Mouse (Mus musculus): ENCODE data around the gene Myh7.
"Not testable (repeated sequence)": the region's sequence is repeated elsewhere in the genome, so short reads cannot be mapped to it uniquely, and the experiment has no call there.

The Myh7 gene

DNA sequence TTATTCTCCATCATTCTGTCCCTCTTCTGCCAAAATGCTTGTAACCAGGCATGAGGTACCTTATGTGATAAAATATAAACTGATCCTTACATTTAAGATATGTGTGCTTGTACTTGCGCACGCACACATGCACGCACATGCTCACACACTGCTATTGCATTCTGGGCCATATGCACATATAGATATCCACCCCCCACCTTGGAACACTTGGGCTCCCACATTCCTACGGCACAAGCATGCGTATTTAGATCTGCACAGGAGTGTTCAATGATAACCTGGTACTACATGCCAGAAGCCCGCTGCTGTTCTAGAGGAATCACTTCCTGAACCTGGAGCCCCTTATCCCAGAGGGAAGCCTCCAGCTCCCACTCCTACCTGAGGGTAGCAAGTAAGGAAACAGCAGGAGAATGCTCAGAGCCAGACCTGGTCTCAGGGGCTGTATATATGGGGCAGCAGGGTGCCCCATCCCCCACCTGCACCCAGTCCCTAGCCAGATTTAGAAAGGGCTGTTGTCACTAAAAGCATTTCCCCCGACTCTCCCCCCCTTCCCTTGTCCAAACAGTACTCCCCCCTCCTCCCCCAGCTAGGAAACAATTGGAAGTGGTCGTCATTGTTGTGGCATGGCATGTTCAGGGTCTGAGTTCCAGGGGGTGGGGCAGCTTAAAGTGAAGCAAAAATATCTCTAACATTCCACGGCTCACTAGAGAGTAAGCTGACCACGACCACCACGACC lies at the start of gene Myh7:
Gene Myh7, minus strand, starts transcription at position 491 of the 733 bp plus-strand sequence.
- no peak for DNase-seq (ENCODE audit: low read depth)

DNA sequence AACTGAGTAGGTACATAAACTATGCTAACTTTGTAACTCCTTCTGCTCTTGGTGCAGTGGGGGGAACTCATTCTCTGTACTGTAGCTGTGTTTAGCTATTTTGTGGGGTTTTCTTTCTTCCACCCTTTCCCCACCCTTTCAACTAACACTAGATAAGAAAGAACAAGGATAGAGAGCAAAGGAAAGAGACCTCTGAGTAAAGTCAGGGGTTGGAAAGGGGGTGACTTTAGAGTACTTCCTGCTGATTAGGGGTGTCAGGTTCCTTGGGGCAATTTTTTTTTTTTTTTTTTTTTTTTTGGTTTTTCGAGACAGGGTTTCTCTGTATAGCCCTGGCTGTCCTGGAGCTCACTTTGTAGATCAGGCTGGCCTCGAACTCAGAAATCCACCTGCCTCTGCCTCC lies 49.3 kb upstream of the Myh7 start:
- not testable (repeated sequence) for DNase-seq (ENCODE audit: low read depth)

DNA sequence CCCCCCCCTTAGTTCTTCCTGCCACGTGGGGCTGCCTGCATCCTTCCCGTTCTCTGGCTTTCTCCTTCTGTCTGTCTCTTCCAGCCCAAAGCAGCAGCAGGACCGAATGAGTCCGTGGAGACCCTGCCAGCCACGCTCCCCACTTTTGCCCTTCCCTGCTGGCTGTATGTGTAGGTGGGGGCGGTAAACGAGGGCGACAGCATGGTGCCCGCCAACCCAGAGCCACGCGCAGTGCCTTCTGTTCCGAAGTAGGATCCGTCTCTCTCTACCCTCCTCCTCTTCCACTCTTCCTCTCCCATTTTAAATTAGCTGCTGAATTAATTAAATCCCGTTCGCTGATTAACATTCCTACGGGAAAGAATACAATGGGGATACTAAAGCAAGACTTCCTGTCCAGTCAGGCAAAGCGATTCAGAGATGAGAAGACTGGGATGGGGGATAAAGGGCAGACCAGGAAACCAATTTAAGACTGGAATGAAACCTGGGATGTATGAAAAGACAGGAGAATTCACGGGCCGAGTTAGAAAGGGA lies 38.3 kb upstream of the Myh7 start:
- DNase-seq (ENCODE audit: low read depth): no peak

DNA sequence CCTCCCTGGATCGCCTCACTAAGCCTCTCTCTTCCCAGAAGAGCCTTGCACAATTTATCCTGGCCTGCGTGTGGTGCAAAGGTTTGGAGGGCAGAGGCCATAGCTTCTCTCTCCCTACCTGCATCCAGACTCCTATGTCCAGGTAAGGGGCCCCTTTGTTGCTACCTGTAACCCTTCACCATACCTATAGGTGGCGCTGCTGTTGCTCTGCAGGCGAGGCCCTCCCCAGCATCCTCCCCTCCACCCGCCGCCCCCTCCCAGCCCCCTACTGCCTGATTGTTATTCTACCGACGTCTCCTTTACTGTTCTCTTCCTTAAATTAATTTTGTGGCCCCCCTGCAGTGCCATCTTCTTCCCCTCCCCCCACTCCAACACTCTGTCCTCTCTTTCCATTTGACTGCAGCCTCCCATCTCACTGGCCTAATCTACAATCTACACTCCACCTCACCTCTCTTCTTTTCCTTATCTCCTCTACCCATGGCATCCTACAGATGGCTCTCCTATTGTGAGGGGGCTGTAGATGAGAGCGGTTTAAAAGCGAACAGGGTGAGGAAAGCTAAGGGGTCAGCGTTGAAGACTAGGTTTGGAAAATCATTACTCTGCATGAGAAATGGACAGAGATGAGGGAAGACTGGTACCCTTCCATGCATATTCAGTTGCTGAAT lies 34.7 kb upstream of the Myh7 start:
- no peak for DNase-seq (ENCODE audit: low read depth)

DNA sequence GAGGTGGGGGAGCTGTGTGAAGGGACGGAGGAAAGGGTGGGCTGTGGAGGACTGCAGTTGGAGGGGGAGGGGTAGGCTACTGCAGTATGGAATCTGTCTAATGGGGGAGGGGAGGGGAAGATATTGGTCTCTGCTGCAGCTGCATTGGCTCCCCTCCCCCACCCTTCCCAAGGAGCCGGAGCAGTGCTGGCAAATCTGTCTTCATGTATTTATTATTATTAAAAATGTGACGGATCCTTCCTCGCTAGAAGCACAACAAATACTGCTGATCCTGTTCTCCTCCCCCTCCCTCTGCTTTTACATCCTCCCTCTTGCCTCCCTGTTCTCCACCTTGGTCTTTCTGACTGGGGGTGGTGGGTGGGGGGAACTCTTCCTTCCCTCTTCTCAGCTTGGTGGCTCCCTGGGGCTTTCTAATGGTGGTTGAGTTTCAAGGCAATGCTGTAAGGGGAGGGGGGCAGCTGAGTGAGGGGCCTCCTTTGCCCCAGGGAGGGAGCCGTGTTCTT lies 34.0 kb upstream of the Myh7 start:
- DNase-seq (ENCODE audit: low read depth): no peak

DNA sequence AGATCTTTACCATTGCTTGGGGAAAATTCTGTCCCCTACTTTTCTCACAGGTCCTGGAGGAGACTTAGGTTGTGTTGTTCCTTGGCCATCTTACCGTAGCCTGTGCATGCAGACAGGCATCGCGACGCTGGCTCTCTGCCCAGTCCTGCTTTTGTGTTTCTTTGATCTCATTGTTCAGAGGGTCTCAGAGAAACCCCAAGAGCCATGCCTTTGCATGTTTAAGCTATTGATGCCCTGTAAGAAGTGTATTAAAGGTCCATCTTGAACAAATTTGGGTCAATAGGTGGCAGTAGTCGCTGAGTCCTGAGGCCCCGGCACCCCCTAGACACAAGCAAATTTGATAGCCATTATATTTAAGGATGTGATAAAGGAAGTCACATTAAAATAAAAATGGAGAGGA lies 33.2 kb upstream of the Myh7 start:
- no peak for DNase-seq (ENCODE audit: low read depth)

DNA sequence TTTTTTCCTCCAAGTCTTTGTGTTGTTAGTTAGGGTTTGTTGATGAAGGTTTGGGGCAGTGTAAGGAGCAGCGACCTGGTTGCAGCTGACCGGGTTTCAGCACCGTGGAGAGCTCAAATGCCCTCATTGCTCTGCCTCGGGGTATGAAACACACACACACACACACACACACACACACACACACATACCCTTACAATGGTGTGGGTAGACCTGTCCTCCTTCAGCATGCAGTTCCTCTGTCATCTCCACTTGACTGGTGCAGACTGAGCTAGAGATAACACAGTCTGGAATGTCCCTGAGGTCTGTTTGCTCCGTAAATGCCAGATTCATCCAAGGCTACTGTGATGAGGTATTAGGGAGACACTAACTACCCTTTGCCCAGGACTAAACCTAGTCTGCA lies 32.8 kb upstream of the Myh7 start:
- DNase-seq (ENCODE audit: low read depth): no peak

DNA sequence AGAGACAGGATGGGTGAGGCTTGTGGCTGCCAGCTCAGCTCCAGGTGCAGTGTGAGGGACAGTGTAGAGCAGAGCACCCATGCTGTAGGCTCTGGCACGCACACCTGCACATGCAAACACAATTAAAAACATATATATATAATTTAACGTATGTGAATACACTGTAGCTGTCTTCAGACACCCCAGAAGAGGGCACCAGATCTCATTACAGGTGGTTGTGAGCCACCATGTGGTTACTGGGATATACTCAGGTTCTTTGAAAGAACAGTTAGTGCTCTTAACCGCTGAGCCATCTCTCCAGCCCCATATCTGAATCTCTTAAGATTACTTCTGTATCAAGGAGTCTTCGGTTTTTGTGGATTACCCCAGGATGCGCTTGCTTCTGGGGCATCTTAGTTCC lies 31.1 kb upstream of the Myh7 start:
- no peak for DNase-seq (ENCODE audit: low read depth)

DNA sequence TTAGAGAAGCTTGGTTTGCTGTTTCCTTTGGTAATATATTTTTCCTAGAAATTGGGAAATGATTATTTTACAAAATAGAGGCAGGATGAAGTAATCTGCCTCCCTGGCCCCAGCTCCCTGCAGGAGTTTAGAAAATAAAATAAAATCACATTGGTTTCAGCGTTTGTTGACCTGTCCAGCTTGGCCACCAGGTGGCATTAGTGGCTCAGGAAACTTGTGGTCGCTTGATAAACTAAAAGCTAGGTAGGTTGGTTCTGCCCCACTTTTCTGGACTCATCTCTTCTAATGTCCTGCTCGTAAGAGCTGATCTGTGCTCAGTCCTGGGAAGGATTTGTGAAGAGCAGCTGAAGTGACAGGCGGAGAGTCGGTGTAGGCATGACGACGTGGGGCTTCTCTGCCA lies 29.8 kb upstream of the Myh7 start:
- DNase-seq (ENCODE audit: low read depth): peak; percentile 76

DNA sequence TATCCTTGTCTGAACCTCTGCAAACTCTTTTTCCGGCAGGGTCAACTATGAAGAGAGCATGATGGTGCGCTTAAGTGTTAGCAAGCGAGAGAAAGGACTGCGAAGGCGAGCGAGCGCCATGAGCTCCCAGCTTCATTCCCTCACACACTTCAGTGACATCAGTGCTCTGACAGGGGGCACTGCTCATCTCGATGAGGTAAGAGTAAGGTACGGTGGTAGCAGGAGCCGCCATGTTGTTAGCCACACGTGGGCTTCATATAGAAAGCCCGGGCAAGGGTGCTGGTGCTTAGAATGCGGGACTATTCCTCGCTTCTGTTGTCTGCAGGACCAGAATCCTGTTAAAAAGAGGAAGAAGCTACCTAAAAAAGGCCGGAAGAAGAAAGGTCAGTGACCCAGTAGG lies 28.6 kb upstream of the Myh7 start:
- no peak for DNase-seq (ENCODE audit: low read depth)

DNA sequence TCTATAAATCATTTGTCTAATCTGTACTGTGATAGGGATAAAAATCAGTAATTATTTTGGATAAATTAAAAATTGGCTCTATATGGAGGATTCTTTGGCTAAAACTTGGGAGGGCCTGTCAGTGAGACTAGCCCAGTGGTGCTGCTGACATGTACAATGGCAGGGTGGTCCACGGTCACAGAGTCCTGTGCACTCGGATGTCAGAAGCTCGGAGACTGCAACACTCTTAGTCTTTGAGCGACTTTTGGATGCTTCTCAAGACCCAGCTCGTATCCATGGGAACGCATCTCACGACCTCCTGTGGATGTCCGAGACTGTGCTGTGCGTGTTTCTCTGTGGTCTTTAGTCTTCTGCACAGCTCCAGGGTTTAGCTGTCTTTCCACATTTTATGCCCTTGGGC lies 26.0 kb upstream of the Myh7 start:
- no peak for DNase-seq (ENCODE audit: low read depth)

DNA sequence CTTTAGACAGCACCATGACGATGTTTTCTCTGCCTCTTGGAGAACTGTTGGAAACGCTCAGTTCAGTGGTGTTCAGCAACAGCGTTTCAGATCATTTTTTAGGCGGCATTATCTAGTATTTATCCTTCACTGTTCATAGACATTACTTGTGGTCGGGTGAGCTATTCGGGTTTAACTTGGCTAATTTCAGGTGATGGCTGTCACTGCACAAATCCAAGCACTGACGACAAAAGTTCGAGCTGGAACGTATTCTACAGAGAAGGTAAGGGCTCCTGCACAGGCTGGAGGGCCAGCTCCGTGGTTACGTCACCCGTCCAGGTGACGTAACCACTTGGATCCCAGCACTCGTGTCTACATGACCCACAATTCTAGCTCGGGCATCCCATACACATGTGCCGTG lies 22.4 kb upstream of the Myh7 start:
- DNase-seq (ENCODE audit: low read depth): no peak

DNA sequence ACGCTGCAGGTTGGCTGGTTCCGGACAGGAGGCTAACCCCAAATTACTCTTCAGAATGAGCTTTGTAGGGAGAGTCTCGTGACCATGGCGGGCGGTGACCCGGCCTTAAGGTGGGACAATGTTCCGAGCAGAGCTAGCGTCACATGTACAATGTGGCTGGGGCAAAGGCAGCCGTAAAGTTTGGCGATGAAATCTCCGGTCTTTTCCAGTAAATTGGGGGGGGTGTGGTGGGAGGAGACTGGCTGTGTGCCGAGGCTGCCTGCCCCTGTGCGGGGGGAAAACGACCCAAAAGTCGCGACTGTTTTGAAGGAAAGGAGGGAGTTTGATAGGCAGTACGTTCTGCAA lies 21.3 kb upstream of the Myh7 start:
- peak; percentile 44 for DNase-seq (ENCODE audit: low read depth)

DNA sequence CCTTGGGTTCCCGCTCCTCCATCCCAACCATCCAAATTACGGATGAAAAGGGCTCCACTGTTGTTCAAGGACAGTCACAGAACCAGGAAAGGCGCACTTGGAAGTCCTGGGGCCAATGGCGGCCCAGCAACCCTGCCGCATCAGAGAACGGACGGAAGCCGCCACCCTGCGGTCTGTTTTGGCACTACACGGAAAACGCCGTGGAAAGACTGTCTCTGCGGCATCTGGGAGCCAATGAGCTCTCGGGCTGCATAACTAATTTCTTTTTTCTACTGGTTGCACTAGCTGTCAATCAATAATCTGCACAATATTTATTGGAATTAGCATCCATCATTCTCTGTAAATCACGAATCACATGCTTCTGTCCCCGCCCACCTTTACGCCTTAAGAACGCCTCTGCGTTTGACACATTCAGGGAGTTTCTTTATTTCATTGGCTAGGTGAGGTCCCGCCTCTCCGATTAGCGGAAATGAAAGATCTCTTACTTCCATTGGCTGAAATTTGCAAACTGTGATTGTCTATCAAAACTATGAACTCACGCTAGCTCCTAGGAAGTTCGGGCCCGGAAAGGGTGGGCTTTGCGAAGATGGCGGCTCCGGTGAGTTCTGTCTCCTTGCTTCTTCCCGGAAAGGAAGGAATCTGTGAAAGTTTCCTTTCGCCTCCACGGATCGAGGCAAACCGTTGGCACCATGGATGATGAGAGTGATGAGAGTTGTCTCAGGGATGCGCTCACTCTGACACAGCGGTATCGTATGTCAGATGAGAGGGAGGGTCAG lies 20.8 kb upstream of the Myh7 start, which contains the start of gene Ngdn:
Gene Ngdn, plus strand, starts transcription at position 464 of the 776 bp plus-strand sequence.
- peak; percentile 98 for DNase-seq (ENCODE audit: low read depth)

DNA sequence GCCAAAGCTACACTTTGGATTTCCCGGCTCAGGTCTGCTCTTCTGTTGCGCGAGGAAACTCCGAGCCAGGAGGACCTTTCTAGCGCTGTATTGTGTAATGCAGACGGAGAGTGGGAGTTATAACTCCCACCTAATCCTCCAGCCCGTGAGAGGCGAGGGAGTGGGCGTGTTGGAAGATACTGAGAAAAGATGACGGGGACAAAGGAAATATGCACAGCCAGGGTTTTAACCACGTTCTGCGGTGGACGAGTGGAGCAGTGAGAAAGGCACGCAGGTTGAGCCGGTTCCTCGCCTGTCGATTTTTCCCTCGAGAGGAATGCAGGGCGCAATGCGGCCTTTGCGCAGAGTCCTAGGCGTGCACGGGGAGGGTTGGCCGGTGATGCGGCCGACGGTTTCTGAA lies 20.2 kb upstream of the Myh7 start:
- DNase-seq (ENCODE audit: low read depth): no peak

DNA sequence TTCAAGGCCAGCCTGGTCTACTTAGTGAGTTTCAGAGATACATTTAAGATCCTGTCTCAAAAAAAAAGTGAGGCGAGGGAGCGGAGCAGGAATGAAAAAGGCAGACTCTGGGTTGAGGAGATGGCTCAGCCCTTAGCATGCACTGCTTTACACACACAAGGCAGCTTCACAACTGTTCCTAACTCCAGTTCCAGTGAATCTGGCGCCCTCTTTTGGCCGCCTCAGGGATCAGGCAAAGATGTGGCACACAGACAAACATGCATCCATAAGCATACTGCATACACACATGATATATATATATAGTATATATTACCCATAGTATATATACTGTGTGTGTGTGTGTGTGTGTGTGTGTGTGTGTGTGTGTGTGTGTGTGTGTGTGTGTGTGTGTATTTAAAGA lies 16.7 kb upstream of the Myh7 start:
- peak; percentile 29 for DNase-seq (ENCODE audit: low read depth)

DNA sequence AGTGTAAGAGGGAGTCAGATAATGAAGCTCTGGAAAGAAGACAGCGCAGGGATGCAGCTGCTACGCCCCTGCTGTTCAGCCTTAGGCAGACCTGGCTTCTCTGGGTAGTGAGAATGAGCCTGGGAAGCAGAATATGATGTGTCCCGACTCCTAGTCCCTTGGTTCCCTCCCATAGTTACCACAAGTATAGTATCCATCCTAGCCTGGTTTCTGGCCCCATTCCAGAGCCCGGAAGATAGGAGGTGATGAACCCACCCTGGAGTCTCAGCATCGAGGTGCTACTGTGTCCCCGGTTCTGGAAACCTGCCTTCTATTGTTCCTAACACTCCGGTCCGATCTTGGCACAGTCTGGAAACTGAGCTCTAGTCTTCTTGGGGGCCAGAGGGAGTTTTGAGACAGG lies 14.0 kb upstream of the Myh7 start:
- DNase-seq (ENCODE audit: low read depth): no peak

DNA sequence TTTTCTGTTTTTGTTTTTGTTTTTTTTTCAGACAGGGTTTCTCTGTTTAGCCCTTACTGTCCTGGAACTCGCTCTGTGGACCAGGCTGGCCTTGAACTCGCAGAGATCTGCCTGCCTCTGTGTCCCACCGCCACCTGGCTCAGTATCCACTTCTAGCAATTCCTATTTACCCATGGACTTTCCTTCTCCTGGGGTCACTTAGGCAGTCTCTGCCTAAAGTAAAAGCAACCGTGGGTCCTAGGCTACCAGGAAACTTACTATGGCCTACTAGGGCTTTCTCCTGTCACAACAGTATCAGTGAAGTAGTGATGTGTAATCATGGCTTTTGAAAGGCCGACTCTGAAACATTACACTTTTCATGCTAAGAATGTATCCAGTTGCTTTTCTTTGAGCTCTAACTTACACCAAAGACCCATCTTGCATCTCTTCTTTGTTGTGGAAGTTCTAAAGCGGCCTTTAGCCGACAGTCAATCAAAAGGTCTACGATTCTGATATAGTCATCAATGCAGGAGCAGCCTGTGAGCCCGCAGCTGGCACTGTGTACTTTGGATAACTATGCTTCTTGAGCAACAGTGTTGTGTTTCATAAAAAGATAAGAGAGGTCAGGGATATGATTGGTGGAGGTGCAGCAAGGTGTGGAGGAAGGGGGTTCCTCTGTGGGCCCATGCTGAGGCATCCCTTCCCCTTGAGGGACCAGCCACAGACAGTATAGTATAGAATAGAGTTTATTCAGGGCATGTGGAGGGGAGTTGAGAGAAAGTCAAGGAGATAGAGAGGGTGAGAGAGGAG lies 12.9 kb upstream of the Myh7 start:
- no peak for DNase-seq (ENCODE audit: low read depth)

DNA sequence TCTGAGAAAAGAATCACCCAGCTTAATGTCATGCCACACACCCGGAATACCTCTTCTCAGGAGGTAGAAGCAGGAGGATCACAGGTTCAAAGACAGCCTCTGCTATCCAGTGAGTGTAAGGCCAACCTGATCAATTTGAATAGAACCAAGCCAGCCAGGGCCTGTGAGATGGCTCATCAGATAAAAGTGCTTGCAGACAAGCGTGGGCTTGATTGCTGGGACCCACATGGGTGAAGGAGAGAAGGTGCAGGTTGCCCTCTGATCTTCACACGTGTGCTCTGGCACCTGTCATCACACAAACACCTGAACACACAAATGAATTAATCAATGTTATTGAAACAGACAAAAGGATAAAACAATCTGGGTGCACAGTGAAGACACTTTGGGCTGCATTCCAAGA lies 12.1 kb upstream of the Myh7 start:
- DNase-seq (ENCODE audit: low read depth): no peak

DNA sequence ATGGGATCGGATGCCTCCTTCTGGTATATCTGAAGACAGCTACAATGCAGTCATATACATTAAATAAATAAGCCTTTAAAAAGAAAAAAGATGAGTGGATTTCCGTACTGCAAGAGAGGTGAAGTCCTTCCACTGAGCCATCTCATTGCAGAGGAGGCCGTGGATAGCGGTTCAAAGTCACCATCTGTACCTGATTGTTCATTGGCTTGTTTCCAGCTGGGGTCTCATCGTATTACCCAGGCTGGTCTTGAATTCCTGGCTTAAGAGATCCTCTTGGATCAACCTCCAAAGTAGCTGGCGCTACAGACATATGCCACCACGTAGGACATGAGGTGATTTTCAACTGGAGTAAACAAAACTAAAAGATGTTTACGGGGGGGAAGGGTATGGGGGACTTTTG lies 11.5 kb upstream of the Myh7 start:
- no peak for DNase-seq (ENCODE audit: low read depth)

DNA sequence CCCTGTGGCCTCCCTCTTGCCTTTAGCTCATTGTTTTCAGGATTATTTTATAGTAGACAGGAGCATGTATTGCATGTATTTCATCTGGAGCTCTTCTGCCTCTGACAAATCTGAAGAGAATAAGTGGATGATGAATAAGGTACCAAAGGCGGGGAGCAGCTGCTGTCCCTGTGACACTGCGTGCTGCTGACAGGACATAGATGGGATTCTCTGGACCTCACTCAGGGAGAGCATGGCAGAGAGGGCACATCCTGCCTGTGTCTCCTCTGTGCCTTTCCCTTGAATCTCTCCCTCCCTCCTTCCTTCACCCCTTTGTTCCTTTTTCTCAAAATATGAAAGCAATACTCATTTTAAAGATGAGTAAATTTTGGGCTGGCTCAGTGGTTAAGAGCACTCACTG lies 11.1 kb upstream of the Myh7 start:
- DNase-seq (ENCODE audit: low read depth): no peak
